Mouse (Mus musculus): ENCODE data around the gene Vmn2r76.
"Not testable (repeated sequence)": the region's sequence is repeated elsewhere in the genome, so short reads cannot be mapped to it uniquely, and the experiment has no call there.

Vmn2r76 gene

GRCm38 (mm10) chr7:86246208-86246607 is at the start of gene Vmn2r76:
Gene Vmn2r76, minus strand, starts transcription at chr7:86246308.
- no peak for DNase-seq

GRCm38 (mm10) chr7:86277072-86277471 is 31.0 kb upstream of the Vmn2r76 start, which contains the start of gene Olfr310:
Gene Olfr310, minus strand, starts transcription at chr7:86277172.
- no peak for DNase-seq

- no peak for DNase-seq
Observed at GRCm38 (mm10) chr7:86211345-86211744, 34.8 kb downstream of the Vmn2r76 start.

- DNase-seq = not testable (repeated sequence)
Observed at GRCm38 (mm10) chr7:86171678-86172077, 74.4 kb downstream of the Vmn2r76 start, which contains the start of gene Vmn2r75. Gene Vmn2r75, minus strand, starts transcription at chr7:86171778.
